Comparison of ENCODE assay signal across 16 mouse cellular contexts in the genomic region with DNA sequence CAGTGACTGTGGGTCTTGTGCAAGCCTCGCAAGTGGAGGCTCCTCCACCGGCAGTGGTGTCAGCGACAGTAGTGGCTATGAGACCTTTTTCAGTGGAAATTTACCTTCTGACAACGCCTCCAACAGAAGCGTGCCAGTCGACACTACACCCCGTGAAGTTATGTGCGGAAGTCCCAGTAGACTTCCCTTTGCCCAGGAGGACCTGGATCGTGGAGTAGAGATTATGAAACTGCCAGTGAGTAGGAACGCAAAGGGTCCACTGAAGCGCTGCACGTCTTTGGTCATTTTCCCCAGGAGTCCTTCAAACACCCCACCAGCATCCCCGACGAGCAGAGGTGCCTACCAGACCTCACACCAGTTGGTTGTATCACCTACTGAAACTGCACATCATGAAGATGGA. TPM values are rescaled to one million over a fixed set of nuclear protein-coding genes. Genes with fewer than 3 reads are reported as not detected.
A peak's percentile ranks its signal among the peaks of the same experiment; 100 is the strongest.
DNase-seq lines count a peak whose midpoint lies in the region; ATAC-seq and TF ChIP-seq lines count a peak whose summit lies in the region.
"Had no signal": no experiment of that assay in that cellular context is flagged by ENCODE, and none has a peak within 500 bp of the region (broad histone marks: within the 10 kb centered on the region; RNA-seq: fewer than 3 reads in every experiment).

No protein-coding gene starts in this region.

- H3K4me1 ChIP-seq in embryonic facial prominence, embryonic 12.5 days: peaks cover 61% of the 10 kb centered on the region
- H3K4me1 ChIP-seq in embryonic facial prominence, embryonic 10.5 days: peaks cover 17% of the 10 kb centered on the region; the same call in 1 of the 2 replicates
- peaks cover 5% of the 10 kb centered on the region; the same call in 1 of the 2 replicates for H3K4me1 ChIP-seq in hindbrain, postnatal 0 days (ENCODE audit: insufficient read depth, low read length)
- no peaks in the 10 kb centered on the region for H3K4me1 ChIP-seq in hindbrain, embryonic 11.5 days (replicated peaks; ENCODE audit: control insufficient read depth, insufficient read depth, low read length)
- no peaks in the 10 kb centered on the region; the same call in none of the 2 replicates for H3K4me1 ChIP-seq in testis, adult 2 months (ENCODE audit: control insufficient read depth, insufficient read depth, low read length)
- H3K4me1 ChIP-seq in kidney, adult 2 months (ENCODE audit: control insufficient read depth, insufficient read depth, low read length): peaks cover 21% of the 10 kb centered on the region; the same call in 1 of the 2 replicates

- 0 out of 2 replicates have a peak overlapping the region, but pooled peaks have one; percentile 9 for H3K27ac ChIP-seq in embryonic facial prominence, embryonic 12.5 days
- no peak overlapping the region for H3K27ac ChIP-seq in embryonic facial prominence, embryonic 10.5 days (replicated peaks)
- H3K27ac ChIP-seq in hindbrain, postnatal 0 days: peak overlapping the region; percentile 63; the same call in 1 of the 2 replicates
- no peak overlapping the region for H3K27ac ChIP-seq in hindbrain, embryonic 11.5 days (ENCODE audit: low read depth, low read length)
- H3K27ac ChIP-seq in testis, adult 2 months (ENCODE audit: control insufficient read depth, insufficient read depth, low read depth, low read length): peak overlapping the region; percentile 5; the same call in 1 of the 2 replicates
- no peak overlapping the region for H3K27ac ChIP-seq in kidney, adult 2 months (ENCODE audit: insufficient read depth, low read depth, low read length)
- H3K27ac ChIP-seq: kidney, embryonic 15.5 days had no signal

- TF ChIP-seq CTCF in hindbrain, postnatal 0 days (IDR thresholded peaks at IDR 0.05; ENCODE audit: low read depth): no peak
- TF ChIP-seq CTCF in testis, adult 2 months (IDR thresholded peaks at IDR 0.05; ENCODE audit: control insufficient read depth, insufficient read depth, insufficient replicate concordance, low read depth, low read length): no peak
- no peak for TF ChIP-seq CTCF in kidney, adult 2 months (conservative IDR thresholded peaks at IDR 0.05; ENCODE audit: insufficient read depth, insufficient read length, low read depth, low read length)

- peak overlapping the region; percentile 10; the same call in 1 of the 2 replicates for H3K4me2 ChIP-seq in embryonic facial prominence, embryonic 12.5 days (replicated peaks)
- H3K4me2 ChIP-seq in hindbrain, postnatal 0 days (ENCODE audit: low read depth, low read length): no peak overlapping the region
- no peak overlapping the region for H3K4me2 ChIP-seq in hindbrain, embryonic 11.5 days (replicated peaks; ENCODE audit: low read depth, low read length)
- H3K4me2 ChIP-seq: kidney, embryonic 15.5 days; lung, embryonic 14.5 days had no signal

- H3K4me3 ChIP-seq in embryonic facial prominence, embryonic 12.5 days: no peak overlapping the region
- H3K4me3 ChIP-seq in embryonic facial prominence, embryonic 10.5 days: no peak overlapping the region
- H3K4me3 ChIP-seq in hindbrain, postnatal 0 days (ENCODE audit: low read length): no peak overlapping the region
- no peak overlapping the region for H3K4me3 ChIP-seq in hindbrain, embryonic 11.5 days (ENCODE audit: low read depth, low read length)
- H3K4me3 ChIP-seq in testis, adult 2 months (ENCODE audit: control insufficient read depth, low read depth, low read length): no peak overlapping the region
- no peak overlapping the region for H3K4me3 ChIP-seq in kidney, adult 2 months (ENCODE audit: insufficient read depth, low read depth, low read length)
- H3K4me3 ChIP-seq: heart, adult 2 months; kidney, embryonic 15.5 days had no signal

- no peak for TF ChIP-seq POLR2A in testis, adult 2 months (IDR thresholded peaks at IDR 0.05; ENCODE audit: control insufficient read depth, low read depth, low read length)
- no peak for TF ChIP-seq POLR2A in kidney, adult 2 months (IDR thresholded peaks at IDR 0.05; ENCODE audit: low read depth, low read length)

- DNase-seq in embryonic facial prominence, embryonic 10.5 days (ENCODE audit: low spot score): no peak
- no peak for DNase-seq in hindbrain, postnatal 0 days (ENCODE audit: low spot score)
- DNase-seq in hindbrain, embryonic 11.5 days (ENCODE audit: low spot score): no peak
- DNase-seq in testis, postnatal 14 days (ENCODE audit: low spot score): no peak
- no peak for DNase-seq in kidney, adult 2 months
- DNase-seq: B cell, adult 2 months; cerebellum, postnatal 14 days; layer of hippocampus, adult 9-11 months; left cerebral cortex, postnatal 4 days; lung, embryonic 14.5 days; thymus, postnatal 14 days had no signal

- no peaks in the 10 kb centered on the region for H3K9me3 ChIP-seq in embryonic facial prominence, embryonic 12.5 days
- no peaks in the 10 kb centered on the region for H3K9me3 ChIP-seq in embryonic facial prominence, embryonic 10.5 days
- H3K9me3 ChIP-seq in hindbrain, postnatal 0 days (ENCODE audit: low read length): no peaks in the 10 kb centered on the region
- no peaks in the 10 kb centered on the region for H3K9me3 ChIP-seq in hindbrain, embryonic 11.5 days (ENCODE audit: control insufficient read depth, low read length)
- H3K9me3 ChIP-seq: kidney, embryonic 15.5 days had no signal

- H3K27me3 ChIP-seq in embryonic facial prominence, embryonic 12.5 days: no peaks in the 10 kb centered on the region
- no peaks in the 10 kb centered on the region for H3K27me3 ChIP-seq in embryonic facial prominence, embryonic 10.5 days (replicated peaks; ENCODE audit: low read depth, poor library complexity, severe bottlenecking)
- no peaks in the 10 kb centered on the region for H3K27me3 ChIP-seq in hindbrain, postnatal 0 days (ENCODE audit: insufficient read depth, low read length)
- H3K27me3 ChIP-seq in hindbrain, embryonic 11.5 days (ENCODE audit: control insufficient read depth, insufficient read depth, low read length): no peaks in the 10 kb centered on the region
- H3K27me3 ChIP-seq in testis, adult 2 months (ENCODE audit: control insufficient read depth, insufficient read depth, low read length): no peaks in the 10 kb centered on the region
- H3K27me3 ChIP-seq in kidney, adult 2 months (replicated peaks; ENCODE audit: control insufficient read depth, insufficient read depth, low read length): no peaks in the 10 kb centered on the region
- H3K27me3 ChIP-seq: kidney, embryonic 15.5 days had no signal

- H3K36me3 ChIP-seq in embryonic facial prominence, embryonic 12.5 days: peaks cover 55% of the 10 kb centered on the region
- H3K36me3 ChIP-seq in embryonic facial prominence, embryonic 10.5 days (replicated peaks): peaks cover 98% of the 10 kb centered on the region
- H3K36me3 ChIP-seq in hindbrain, postnatal 0 days (ENCODE audit: insufficient read depth, low read length): peaks cover 34% of the 10 kb centered on the region
- H3K36me3 ChIP-seq in hindbrain, embryonic 11.5 days (ENCODE audit: control insufficient read depth, insufficient read depth, low read length): peaks cover 14% of the 10 kb centered on the region
- H3K36me3 ChIP-seq in testis, adult 2 months (ENCODE audit: control insufficient read depth, insufficient read depth, low read length): no peaks in the 10 kb centered on the region
- no peaks in the 10 kb centered on the region; the same call in none of the 2 replicates for H3K36me3 ChIP-seq in kidney, adult 2 months (ENCODE audit: control insufficient read depth, insufficient read depth, low read length)

- WGBS in embryonic facial prominence, embryonic 12.5 days: 88% methylated on average over 14 of the region's 14 CpGs
- 93% methylated on average over 14 of the region's 14 CpGs for WGBS in embryonic facial prominence, embryonic 10.5 days
- WGBS in hindbrain, postnatal 0 days: 85% methylated on average over 14 of the region's 14 CpGs
- 91% methylated on average over 14 of the region's 14 CpGs for WGBS in hindbrain, embryonic 11.5 days
- WGBS in kidney, adult 2 months: 76% methylated on average over 14 of the region's 14 CpGs

- no peak for ATAC-seq in embryonic facial prominence, embryonic 12.5 days (ENCODE audit: insufficient number of reproducible peaks, insufficient read depth, low FRiP score, low TSS enrichment)
- no peak for ATAC-seq in hindbrain, postnatal 0 days
- no peak for ATAC-seq in hindbrain, embryonic 11.5 days (ENCODE audit: low FRiP score)
- ATAC-seq in activated CD4-positive, CD25-positive, alpha-beta regulatory T cell, adult 4 months: no peak

- no peak overlapping the region for H3K9ac ChIP-seq in embryonic facial prominence, embryonic 12.5 days
- no peak overlapping the region for H3K9ac ChIP-seq in hindbrain, postnatal 0 days (replicated peaks; ENCODE audit: low read length)
- H3K9ac ChIP-seq in hindbrain, embryonic 11.5 days (ENCODE audit: low read depth, low read length): no peak overlapping the region
- H3K9ac ChIP-seq: kidney, embryonic 15.5 days; lung, embryonic 14.5 days had no signal

RNA-seq across cellular contexts. Expression of a gene that starts 31.7 kb away (rescaled TPM):
- 722 and 756 TPM in 2 replicates for polyA plus RNA-seq in embryonic facial prominence, embryonic 12.5 days (2016; fragmentation: Nextera tagmentation; extraction: Ambion mirVana)
- polyA plus RNA-seq in embryonic facial prominence, embryonic 10.5 days (2016; fragmentation: Nextera tagmentation; extraction: Ambion mirVana): 660 and 664 TPM in 2 replicates
- 393 and 416 TPM in 2 replicates for total RNA-seq in hindbrain, postnatal 0 days (2014; rRNA removed)
- polyA plus RNA-seq in hindbrain, postnatal 0 days (2015; fragmentation: Nextera tagmentation; extraction: Ambion mirVana): 340 and 356 TPM in 2 replicates
- 708 and 779 TPM in 2 replicates for polyA plus RNA-seq in hindbrain, embryonic 11.5 days (2014; fragmentation: Nextera tagmentation; extraction: Ambion mirVana)
- 23.1 and 26.9 TPM in 2 replicates for polyA plus RNA-seq in testis, adult 2 months (2012; rRNA removed)
- 1 to 10 TPM; 1.2 to 1.3 TPM for polyA plus RNA-seq in activated CD4-positive, CD25-positive, alpha-beta regulatory T cell, adult 4 months (2017; shearing (Covaris generic))
- 104 and 118 TPM in 2 replicates for polyA plus RNA-seq in kidney, adult 2 months (2012; rRNA removed)

Comparison
In these comparisons a context has a peak if more than half of its experiments do, and no peak if none do; other contexts are left out.
1. H3K27ac ChIP-seq: peak in embryonic facial prominence, embryonic 12.5 days (single experiment), hindbrain, postnatal 0 days (single experiment) and testis, adult 2 months (single experiment); none in embryonic facial prominence, embryonic 10.5 days (single experiment), hindbrain, embryonic 11.5 days (single experiment) and kidney, adult 2 months (single experiment).
2. RNA of a gene that starts 31.7 kb away (polyA plus RNA-seq): 722 to 756 TPM in embryonic facial prominence, embryonic 12.5 days, 708 to 779 TPM in hindbrain, embryonic 11.5 days, 660 to 664 TPM in embryonic facial prominence, embryonic 10.5 days, 340 to 356 TPM in hindbrain, postnatal 0 days, 104 to 118 TPM in kidney, adult 2 months and 23.1 to 26.9 TPM in testis, adult 2 months; 1.2 to 1.3 TPM in activated CD4-positive, CD25-positive, alpha-beta regulatory T cell, adult 4 months; every median in the first group is over 10 times any median in the second.